Mouse (Mus musculus) gastrocnemius, postnatal 36 days (tissue): ENCODE data around the gene Plxnb2. TPM values are rescaled to one million over a fixed set of nuclear protein-coding genes. Genes with fewer than 3 reads are reported as not detected.

ENCODE experiments used
- DNase-seq, 2 experiments: peaks; one replicate each; pipeline ENCODE4 v3.0.0; 2022
- intact Hi-C: fragments of 180-260 bp; cut with DNase I; formaldehyde crosslinking; loops from one replicate; pipeline ENCODE4 v1.15.1; 2025
- total RNA-seq, 2 experiments: library from RNA; stranded (reverse); gene quantifications; 2 replicates each; pipeline ENCODE4 v1.2.3; 2021

The Plxnb2 gene
- total RNA-seq, 2 experiments from 2014 or later = 8.9 to 9.6 TPM

- intact Hi-C loops = no loop called here
- no peak for DNase-seq
Observed at GRCm38 (mm10) chr15:89137378-89138045, 43.1 kb downstream of the Plxnb2 start.

GRCm38 (mm10) chr15:89136461-89137155 is 44.0 kb downstream of the Plxnb2 start:
- no peak for DNase-seq
- intact Hi-C loops = no loop called here

- intact Hi-C loops = no loop called here
- DNase-seq = no peak
Observed at GRCm38 (mm10) chr15:89131316-89131715, 49.3 kb downstream of the Plxnb2 start.

- no peak for DNase-seq
- intact Hi-C loops = no loop called here
Observed at GRCm38 (mm10) chr15:89130245-89130644, 50.3 kb downstream of the Plxnb2 start.

GRCm38 (mm10) chr15:89128382-89129350 is 51.9 kb downstream of the Plxnb2 start, which contains the start of gene Hdac10:
Gene Hdac10 (minus strand): TSS chr15:89128700.
- intact Hi-C loops = loop anchor here (5.0 kb wide), 1 partner anchor 224 kb away; no protein-coding TSS in a partner anchor
- DNase-seq = peak; percentile 76 to 89

GRCm38 (mm10) chr15:89127364-89127940 is 53.1 kb downstream of the Plxnb2 start:
- intact Hi-C loops = loop anchor here (5.0 kb wide), 1 partner anchor 225 kb away; no protein-coding TSS in a partner anchor
- peak in 1 of 2 experiments; percentile 17 for DNase-seq

- intact Hi-C loops = loop anchor here (5.0 kb wide), 1 partner anchor 226 kb away; no protein-coding TSS in a partner anchor
- DNase-seq = no peak
Observed at GRCm38 (mm10) chr15:89126622-89127021, 54.0 kb downstream of the Plxnb2 start.

- intact Hi-C loops = loop anchor here (5.0 kb wide), 1 partner anchor 227 kb away; no protein-coding TSS in a partner anchor
- DNase-seq = no peak
Observed at GRCm38 (mm10) chr15:89125351-89125750, 55.2 kb downstream of the Plxnb2 start.

GRCm38 (mm10) chr15:89124312-89124711 is 56.3 kb downstream of the Plxnb2 start:
- intact Hi-C loops = loop anchor here (5.0 kb wide), 2 partner anchors 47 to 88 kb away; partner anchors contain the start of genes Ppp6r2 and Trabd
- no peak for DNase-seq

- intact Hi-C loops = loop anchor here (5.0 kb wide), 2 partner anchors 46 to 89 kb away; partner anchors contain the start of genes Ppp6r2 and Trabd
- DNase-seq = no peak
Observed at GRCm38 (mm10) chr15:89123595-89123994, 57.0 kb downstream of the Plxnb2 start.

- intact Hi-C loops = loop anchor here (5.0 kb wide), 2 partner anchors 46 to 89 kb away; partner anchors contain the start of genes Ppp6r2 and Trabd
- DNase-seq = peak; percentile 89 to 94
Observed at GRCm38 (mm10) chr15:89122649-89123366, 57.8 kb downstream of the Plxnb2 start, which contains the start of gene Tubgcp6. Gene Tubgcp6 (minus strand): TSS chr15:89123112.

GRCm38 (mm10) chr15:89118007-89118406 is 62.6 kb downstream of the Plxnb2 start:
- DNase-seq = no peak
- intact Hi-C loops = no loop called here

- intact Hi-C loops = no loop called here
- no peak for DNase-seq
Observed at GRCm38 (mm10) chr15:89110147-89110546, 70.4 kb downstream of the Plxnb2 start.

- intact Hi-C loops = no loop called here
- DNase-seq = no peak
Observed at GRCm38 (mm10) chr15:89106976-89107375, 73.6 kb downstream of the Plxnb2 start.

- DNase-seq = no peak
- intact Hi-C loops = no loop called here
Observed at GRCm38 (mm10) chr15:89106073-89106472, 74.5 kb downstream of the Plxnb2 start.
